Mouse (Mus musculus) embryonic facial prominence, embryonic 13.5 days (tissue): Measurements from ENCODE around the gene Snapc5. TPM values are rescaled to one million over a fixed set of nuclear protein-coding genes. Genes with fewer than 3 reads are reported as not detected.

Experiments
- ATAC-seq: fragments of 200-750 bp; cut with Nextera tagmentation; 2 replicates; pipeline ENCODE4 v1.8.0; 2017; ENCODE audit warnings: low read depth; ENCODE audit not compliant: insufficient number of reproducible peaks, insufficient read depth, low FRiP score, low TSS enrichment
- H3K27ac ChIP-seq: fragments of 300-500 bp; sonication (generic); 2 replicates; pipeline ENCODE4 v1.5.1; 2015; ENCODE audit warnings: moderate library complexity, mild to moderate bottlenecking, inconsistent platforms
- H3K27me3 ChIP-seq: fragments of 300-500 bp; sonication (generic); 2 replicates; pipeline ENCODE4 v1.6.1; 2015; ENCODE audit warnings: mild to moderate bottlenecking, inconsistent platforms
- H3K36me3 ChIP-seq: fragments of 300-500 bp; sonication (generic); 2 replicates; pipeline ENCODE4 v1.6.1; 2015; ENCODE audit warnings: mild to moderate bottlenecking, inconsistent platforms
- H3K4me1 ChIP-seq: fragments of 300-500 bp; sonication (generic); 2 replicates; pipeline ENCODE4 v1.6.1; 2015; ENCODE audit warnings: inconsistent platforms
- H3K4me2 ChIP-seq: fragments of 300-500 bp; sonication (generic); 2 replicates; pipeline ENCODE4 v1.6.1; 2015; ENCODE audit warnings: moderate library complexity, mild to moderate bottlenecking, inconsistent platforms
- H3K4me3 ChIP-seq: fragments of 300-500 bp; sonication (generic); 2 replicates; pipeline ENCODE4 v1.5.1; 2015; ENCODE audit warnings: mild to moderate bottlenecking, inconsistent platforms
- H3K9ac ChIP-seq: fragments of 300-500 bp; sonication (generic); 2 replicates; pipeline ENCODE4 v1.6.1; 2015; ENCODE audit warnings: mild to moderate bottlenecking, inconsistent platforms
- H3K9me3 ChIP-seq: fragments of 300-500 bp; sonication (generic); 2 replicates; pipeline ENCODE4 v1.6.1; 2016; ENCODE audit warnings: inconsistent platforms
- WGBS: fragments of 180-500 bp; shearing (Covaris S2); methylation state at CpG from one replicate; pipeline ENCODE4 v1.1.7; 2015; ENCODE audit warnings: mixed read lengths; 5-methylcytosine and 5-hydroxymethylcytosine counted together
- polyA plus RNA-seq: library from polyadenylated mRNA; unstranded; fragments of >200 nt; fragmentation: Nextera tagmentation; extraction: Ambion mirVana; gene quantifications from 2 replicates; pipeline ENCODE4 v1.2.1, GENCODE M21; 2015

The Snapc5 gene
- polyA plus RNA-seq, 1 experiment from 2014 or later: 36.8 TPM

- no peaks in the 10 kb centered on the region for H3K9me3 ChIP-seq
- H3K27ac ChIP-seq: no peak overlapping the region
- H3K27me3 ChIP-seq: no peaks in the 10 kb centered on the region
- H3K36me3 ChIP-seq: peaks cover 70% of the 10 kb centered on the region
- no peak overlapping the region for H3K4me2 ChIP-seq
- ATAC-seq: no peak
- H3K4me1 ChIP-seq: peaks cover 10% of the 10 kb centered on the region
- H3K9ac ChIP-seq: no peak overlapping the region
- H3K4me3 ChIP-seq: no peak overlapping the region
These were observed 23.3 kb downstream of the Snapc5 start for GRCm38 (mm10) chr9:64202331-64202730.

- H3K9me3 ChIP-seq: no peaks in the 10 kb centered on the region
- ATAC-seq: no peak
- peaks cover 65% of the 10 kb centered on the region for H3K36me3 ChIP-seq
- peaks cover 13% of the 10 kb centered on the region for H3K4me1 ChIP-seq
- H3K4me2 ChIP-seq: no peak overlapping the region
- H3K4me3 ChIP-seq: no peak overlapping the region
- H3K27me3 ChIP-seq: no peaks in the 10 kb centered on the region
- H3K9ac ChIP-seq: no peak overlapping the region
- no peak overlapping the region for H3K27ac ChIP-seq
These were observed 23.8 kb downstream of the Snapc5 start for GRCm38 (mm10) chr9:64202866-64203265.

- peak overlapping the region; percentile 39; the same call in 1 of the 2 replicates for H3K27ac ChIP-seq
These were observed 28.5 kb downstream of the Snapc5 start for GRCm38 (mm10) chr9:64207509-64208084.

GRCm38 (mm10) chr9:64214452-64214851, 35.4 kb downstream of the Snapc5 start:
- no peak for ATAC-seq
- no peak overlapping the region for H3K4me2 ChIP-seq
- H3K27ac ChIP-seq: no peak overlapping the region
- H3K27me3 ChIP-seq: no peaks in the 10 kb centered on the region
- H3K4me1 ChIP-seq: peaks cover 6% of the 10 kb centered on the region
- H3K9ac ChIP-seq: no peak overlapping the region
- 88% methylated on average over 17 of the region's 17 CpGs for WGBS
- no peaks in the 10 kb centered on the region for H3K9me3 ChIP-seq
- no peak overlapping the region for H3K4me3 ChIP-seq
- peaks cover 33% of the 10 kb centered on the region for H3K36me3 ChIP-seq

More at GRCm38 (mm10) chr9:64207509-64208084, 28.5 kb downstream of the Snapc5 start:
- Histone ChIP-seq H3K27me3 (no peaks in the 10 kb centered on the region), H3K36me3 (peaks cover 69% of the 10 kb centered on the region), H3K9ac (no peak overlapping the region), H3K4me3 (no peak overlapping the region), H3K4me1 (peaks cover 14% of the 10 kb centered on the region), H3K4me2 (no peak overlapping the region), H3K9me3 (no peaks in the 10 kb centered on the region)
- ATAC-seq: no peak
- WGBS: 78% methylated on average over 3 of the region's 3 CpGs

GRCm38 (mm10) chr9:64216090-64216489, 37.0 kb downstream of the Snapc5 start:
- Histone ChIP-seq H3K36me3 (peaks cover 19% of the 10 kb centered on the region), H3K9me3 (no peaks in the 10 kb centered on the region), H3K4me1 (peaks cover 14% of the 10 kb centered on the region), H3K27ac (no peak overlapping the region), H3K27me3 (no peaks in the 10 kb centered on the region), H3K4me3 (no peak overlapping the region), H3K4me2 (no peak overlapping the region), H3K9ac (no peak overlapping the region)
- 65% methylated on average over 4 of the region's 4 CpGs for WGBS
- no peak for ATAC-seq

GRCm38 (mm10) chr9:64216641-64217040, 37.6 kb downstream of the Snapc5 start:
- WGBS: 93% methylated on average over 2 of the region's 2 CpGs
- ATAC-seq: no peak
- no peaks in the 10 kb centered on the region for H3K9me3 ChIP-seq
- no peak overlapping the region for H3K9ac ChIP-seq
- H3K27me3 ChIP-seq: no peaks in the 10 kb centered on the region
- H3K4me3 ChIP-seq: no peak overlapping the region
- H3K4me1 ChIP-seq: peaks cover 14% of the 10 kb centered on the region
- no peak overlapping the region for H3K27ac ChIP-seq
- H3K36me3 ChIP-seq: peaks cover 13% of the 10 kb centered on the region
- H3K4me2 ChIP-seq: no peak overlapping the region

- H3K9me3 ChIP-seq: no peaks in the 10 kb centered on the region
- peaks cover 14% of the 10 kb centered on the region for H3K4me1 ChIP-seq
- H3K36me3 ChIP-seq: peaks cover 3% of the 10 kb centered on the region; the same call in 1 of the 2 replicates
- no peak for ATAC-seq
- H3K4me2 ChIP-seq: no peak overlapping the region
- H3K27me3 ChIP-seq: no peaks in the 10 kb centered on the region
- H3K4me3 ChIP-seq: no peak overlapping the region
- H3K27ac ChIP-seq: no peak overlapping the region
- H3K9ac ChIP-seq: no peak overlapping the region
These were observed 38.8 kb downstream of the Snapc5 start for GRCm38 (mm10) chr9:64217887-64218286.

GRCm38 (mm10) chr9:64219305-64219704, 40.2 kb downstream of the Snapc5 start:
- WGBS: 36% methylated on average over 1 of the region's 1 CpGs
- Histone ChIP-seq H3K9me3 (no peaks in the 10 kb centered on the region), H3K9ac (no peak overlapping the region), H3K27ac (0 out of 2 replicates have a peak overlapping the region, but pooled peaks have one; percentile 51), H3K36me3 (peaks cover 2% of the 10 kb centered on the region; the same call in 1 of the 2 replicates), H3K4me2 (no peak overlapping the region; the same call in 1 of the 2 replicates), H3K4me3 (no peak overlapping the region), H3K27me3 (no peaks in the 10 kb centered on the region), H3K4me1 (peaks cover 14% of the 10 kb centered on the region)
- no peak for ATAC-seq

GRCm38 (mm10) chr9:64219772-64220420, 40.8 kb downstream of the Snapc5 start:
- H3K36me3 ChIP-seq: no peaks in the 10 kb centered on the region
- no peak overlapping the region for H3K9ac ChIP-seq
- no peak for ATAC-seq
- peak overlapping the region; percentile 14; the same call in 1 of the 2 replicates for H3K4me2 ChIP-seq
- H3K9me3 ChIP-seq: no peaks in the 10 kb centered on the region
- peak overlapping the region; percentile 51; the same call in 1 of the 2 replicates for H3K27ac ChIP-seq
- no peak overlapping the region for H3K4me3 ChIP-seq
- no peaks in the 10 kb centered on the region for H3K27me3 ChIP-seq
- WGBS: 59% methylated on average over 10 of the region's 10 CpGs
- H3K4me1 ChIP-seq: peaks cover 14% of the 10 kb centered on the region

- no peaks in the 10 kb centered on the region for H3K27me3 ChIP-seq
- H3K4me3 ChIP-seq: no peak overlapping the region
- 73% methylated on average over 1 of the region's 1 CpGs for WGBS
- H3K9me3 ChIP-seq: no peaks in the 10 kb centered on the region
- ATAC-seq: no peak
- H3K27ac ChIP-seq: no peak overlapping the region
- H3K4me2 ChIP-seq: no peak overlapping the region
- H3K9ac ChIP-seq: no peak overlapping the region
- peaks cover 14% of the 10 kb centered on the region for H3K4me1 ChIP-seq
- no peaks in the 10 kb centered on the region for H3K36me3 ChIP-seq
These were observed 41.5 kb downstream of the Snapc5 start for GRCm38 (mm10) chr9:64220603-64221002.

- H3K9me3 ChIP-seq: no peaks in the 10 kb centered on the region
- H3K27ac ChIP-seq: no peak overlapping the region
- no peaks in the 10 kb centered on the region for H3K27me3 ChIP-seq
- peaks cover 14% of the 10 kb centered on the region for H3K4me1 ChIP-seq
- H3K4me2 ChIP-seq: no peak overlapping the region
- no peaks in the 10 kb centered on the region for H3K36me3 ChIP-seq
- ATAC-seq: no peak
- H3K4me3 ChIP-seq: no peak overlapping the region
- no peak overlapping the region for H3K9ac ChIP-seq
- WGBS: 79% methylated on average over 4 of the region's 4 CpGs
These were observed 42.4 kb downstream of the Snapc5 start for GRCm38 (mm10) chr9:64221480-64221879.

GRCm38 (mm10) chr9:64222098-64222497, 43.0 kb downstream of the Snapc5 start:
- Histone ChIP-seq H3K27me3 (no peaks in the 10 kb centered on the region), H3K4me3 (no peak overlapping the region)
- ATAC-seq: no peak

More at GRCm38 (mm10) chr9:64222098-64222497, 43.0 kb downstream of the Snapc5 start:
- Histone ChIP-seq H3K27ac (no peak overlapping the region), H3K9me3 (no peaks in the 10 kb centered on the region), H3K36me3 (no peaks in the 10 kb centered on the region), H3K9ac (no peak overlapping the region), H3K4me2 (no peak overlapping the region), H3K4me1 (peaks cover 14% of the 10 kb centered on the region)
- 52% methylated on average over 2 of the region's 2 CpGs for WGBS
